ENCODE assay signal across 8 mouse cellular contexts in the genomic region with DNA sequence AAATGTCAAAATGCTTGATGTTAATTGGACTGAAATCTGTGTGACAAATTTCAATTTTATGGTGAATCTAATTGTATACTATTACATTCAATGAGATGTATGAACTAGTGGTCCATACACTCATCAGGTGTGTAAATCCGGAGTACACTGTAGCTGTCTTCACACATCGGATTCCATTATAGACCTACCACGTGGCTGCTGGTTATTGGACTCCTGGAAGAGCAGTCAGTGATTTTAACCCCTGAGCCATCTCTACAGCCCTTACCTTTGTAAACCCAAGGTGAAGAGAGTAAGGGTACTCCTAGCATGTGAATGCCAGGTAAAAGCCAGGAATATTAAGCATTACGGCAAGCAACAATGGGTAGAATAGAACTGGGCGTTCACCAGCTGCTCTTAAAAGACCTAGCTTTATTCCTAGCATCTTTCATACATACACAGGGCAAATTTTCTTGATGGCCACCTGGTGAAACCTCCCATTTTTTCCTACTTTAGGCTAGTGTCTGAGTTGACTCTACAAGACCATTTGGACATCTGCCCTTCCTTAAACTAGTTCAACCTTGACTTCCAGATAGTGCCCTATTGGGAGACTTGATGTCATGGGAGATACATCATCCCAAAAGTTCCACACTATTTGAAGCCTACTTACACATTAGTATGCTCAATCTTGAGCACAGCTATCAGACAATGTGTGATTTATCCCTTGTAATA. TPM values are rescaled to one million over a fixed set of nuclear protein-coding genes. Genes with fewer than 3 reads are reported as not detected.
DNase-seq lines count a peak whose midpoint lies in the region; ATAC-seq lines count a peak whose summit lies in the region.

No protein-coding gene starts in this region.

- H3K4me1 ChIP-seq in kidney, embryonic 16.5 days (ENCODE audit: insufficient read depth, low read length): 0 out of 2 replicates have a peak, but pooled peaks cover 5% of the 10 kb centered on the region
- 0 out of 2 replicates have a peak, but pooled peaks cover 5% of the 10 kb centered on the region for H3K4me1 ChIP-seq in forebrain, embryonic 10.5 days
- peaks cover 23% of the 10 kb centered on the region for H3K4me1 ChIP-seq in liver, embryonic 12.5 days

- no peak overlapping the region for H3K4me3 ChIP-seq in kidney, embryonic 16.5 days (ENCODE audit: low read length)
- H3K4me3 ChIP-seq in forebrain, embryonic 10.5 days: no peak overlapping the region
- H3K4me3 ChIP-seq in liver, embryonic 12.5 days: no peak overlapping the region

- H3K4me2 ChIP-seq in kidney, embryonic 16.5 days (replicated peaks; ENCODE audit: low read depth, low read length): no peak overlapping the region
- no peak overlapping the region for H3K4me2 ChIP-seq in liver, embryonic 12.5 days

- ATAC-seq in kidney, embryonic 16.5 days (ENCODE audit: low FRiP score, low TSS enrichment): peak; percentile 32; the same call in 1 of the 2 replicates
- ATAC-seq in liver, embryonic 12.5 days: peak; percentile 56

- no peaks in the 10 kb centered on the region for H3K27me3 ChIP-seq in kidney, embryonic 16.5 days (ENCODE audit: insufficient read depth, low read length)
- no peaks in the 10 kb centered on the region for H3K27me3 ChIP-seq in forebrain, embryonic 10.5 days (ENCODE audit: poor library complexity, severe bottlenecking)
- no peaks in the 10 kb centered on the region for H3K27me3 ChIP-seq in liver, embryonic 12.5 days (replicated peaks)

- intact Hi-C loops in left cerebral cortex, postnatal 25 days (cut with DNase I): no loop called here

- H3K9me3 ChIP-seq in kidney, embryonic 16.5 days (ENCODE audit: low read length): no peaks in the 10 kb centered on the region
- no peaks in the 10 kb centered on the region for H3K9me3 ChIP-seq in forebrain, embryonic 10.5 days
- no peaks in the 10 kb centered on the region for H3K9me3 ChIP-seq in liver, embryonic 12.5 days (replicated peaks)

- no peak for DNase-seq in kidney, adult 18-20 months
- DNase-seq in forebrain, embryonic 10.5 days (ENCODE audit: extremely low spot score, low spot score): peak; percentile 44
- DNase-seq in retina, postnatal 1 day: peak; percentile 56
- DNase-seq in left cerebral cortex, postnatal 25 days (ENCODE audit: low spot score in 2 of 2): no peak
- DNase-seq in lung, postnatal 14 days: no peak
- DNase-seq in kidney, postnatal 10 days: no peak

- no peak overlapping the region for H3K27ac ChIP-seq in kidney, embryonic 16.5 days (ENCODE audit: low read length)
- H3K27ac ChIP-seq in forebrain, embryonic 10.5 days: no peak overlapping the region
- no peak overlapping the region for H3K27ac ChIP-seq in liver, embryonic 12.5 days

- no peak overlapping the region for H3K9ac ChIP-seq in kidney, embryonic 16.5 days (replicated peaks; ENCODE audit: low read length)
- H3K9ac ChIP-seq in liver, embryonic 12.5 days: no peak overlapping the region

- peaks cover 47% of the 10 kb centered on the region for H3K36me3 ChIP-seq in kidney, embryonic 16.5 days (ENCODE audit: insufficient read depth, low read length)
- H3K36me3 ChIP-seq in forebrain, embryonic 10.5 days (replicated peaks): peaks cover 69% of the 10 kb centered on the region
- H3K36me3 ChIP-seq in liver, embryonic 12.5 days: peaks cover 64% of the 10 kb centered on the region

- 37% methylated on average over 5 of the region's 5 CpGs for WGBS in kidney, embryonic 16.5 days
- WGBS in forebrain, embryonic 10.5 days: 40% methylated on average over 5 of the region's 5 CpGs
- 40% methylated on average over 5 of the region's 5 CpGs for WGBS in liver, embryonic 12.5 days (ENCODE audit: insufficient replicate concordance)

RNA-seq across cellular contexts. Expression of a gene that starts 10.2 kb away (rescaled TPM):
- 1,832 and 2,078 TPM in 2 replicates for polyA plus RNA-seq in kidney, embryonic 16.5 days (2015; fragmentation: Nextera tagmentation; extraction: Ambion mirVana)
- 2,609 and 2,780 TPM in 2 replicates for polyA plus RNA-seq in forebrain, embryonic 10.5 days (2016; fragmentation: Nextera tagmentation; extraction: Ambion mirVana)
- polyA plus RNA-seq in liver, embryonic 12.5 days (2016; fragmentation: Nextera tagmentation; extraction: Ambion mirVana): 1,236 and 1,328 TPM in 2 replicates
- total RNA-seq in left cerebral cortex, postnatal 25 days (2021): 100 to 1,000 TPM; 422 to 444 TPM

RNA-seq across cellular contexts. Expression of a gene that starts 10.7 kb away (rescaled TPM):
- 421 and 427 TPM in 2 replicates for polyA plus RNA-seq in kidney, embryonic 16.5 days (2015; fragmentation: Nextera tagmentation; extraction: Ambion mirVana)
- polyA plus RNA-seq in forebrain, embryonic 10.5 days (2016; fragmentation: Nextera tagmentation; extraction: Ambion mirVana): 627 and 704 TPM in 2 replicates
- polyA plus RNA-seq in liver, embryonic 12.5 days (2016; fragmentation: Nextera tagmentation; extraction: Ambion mirVana): 307 and 311 TPM in 2 replicates
- total RNA-seq in left cerebral cortex, postnatal 25 days (2021): 100 to 1,000 TPM; 134 to 138 TPM

RNA-seq across cellular contexts. Expression of a gene that starts 27.0 kb away (rescaled TPM):
- 1.7 and 2.1 TPM in 2 replicates for polyA plus RNA-seq in kidney, embryonic 16.5 days (2015; fragmentation: Nextera tagmentation; extraction: Ambion mirVana)
- polyA plus RNA-seq in forebrain, embryonic 10.5 days (2016; fragmentation: Nextera tagmentation; extraction: Ambion mirVana): 0.48 and 0.89 TPM in 2 replicates
- polyA plus RNA-seq in liver, embryonic 12.5 days (2016; fragmentation: Nextera tagmentation; extraction: Ambion mirVana): 0.23 and 0.29 TPM in 2 replicates
- total RNA-seq in left cerebral cortex, postnatal 25 days (2021): 1 to 10 TPM; 1.7 to 2.2 TPM

Comparison
In these comparisons a context has a peak if more than half of its experiments do, and no peak if none do; other contexts are left out.
1. DNase-seq: peak in forebrain, embryonic 10.5 days (single experiment) and retina, postnatal 1 day (single experiment); none in kidney, adult 18-20 months (single experiment), left cerebral cortex, postnatal 25 days (0 of 2), lung, postnatal 14 days (single experiment) and kidney, postnatal 10 days (single experiment).